Mouse (Mus musculus) hindbrain, embryonic 16.5 days (tissue): ENCODE results near the gene Smoc1. TPM values are rescaled to one million over a fixed set of nuclear protein-coding genes. Genes with fewer than 3 reads are reported as not detected.

ENCODE experiments used
- ATAC-seq: fragments of 200-750 bp; cut with Nextera tagmentation; 2 replicates; pipeline ENCODE4 v1.8.0; 2017; ENCODE audit warnings: moderate TSS enrichment, moderate library complexity
- H3K27ac ChIP-seq: fragments of 300-500 bp; sonication (generic); 2 replicates; pipeline ENCODE4 v1.5.1; 2014; ENCODE audit warnings: low read depth, mild to moderate bottlenecking, control low read depth, low read length, moderate library complexity
- H3K27me3 ChIP-seq: fragments of 300-500 bp; sonication (generic); replicated peaks from 2 replicates; pipeline ENCODE4 v1.6.1; 2014; ENCODE audit warnings: low read length; ENCODE audit not compliant: control insufficient read depth, insufficient read depth
- H3K36me3 ChIP-seq: fragments of 300-500 bp; sonication (generic); 2 replicates; pipeline ENCODE4 v1.6.1; 2014; ENCODE audit warnings: mild to moderate bottlenecking, low read length, moderate library complexity, mixed read lengths; ENCODE audit not compliant: control insufficient read depth, insufficient read depth
- H3K4me1 ChIP-seq: fragments of 300-500 bp; sonication (generic); 2 replicates; pipeline ENCODE4 v1.6.1; 2014; ENCODE audit warnings: low read depth, low read length; ENCODE audit not compliant: control insufficient read depth, insufficient read depth
- H3K4me2 ChIP-seq: fragments of 300-500 bp; sonication (generic); 2 replicates; pipeline ENCODE4 v1.6.1; 2014; ENCODE audit warnings: mild to moderate bottlenecking, low read length, control low read depth, moderate library complexity
- H3K4me3 ChIP-seq: fragments of 300-500 bp; sonication (generic); 2 replicates; pipeline ENCODE4 v1.5.1; 2014; ENCODE audit warnings: mild to moderate bottlenecking, low read length, control low read depth, moderate library complexity
- H3K9ac ChIP-seq: fragments of 300-500 bp; sonication (generic); 2 replicates; pipeline ENCODE4 v1.6.1; 2014; ENCODE audit warnings: low read depth, mild to moderate bottlenecking, control low read depth, low read length, moderate library complexity
- H3K9me3 ChIP-seq: fragments of 300-500 bp; sonication (generic); 2 replicates; pipeline ENCODE4 v1.6.1; 2014; ENCODE audit warnings: mild to moderate bottlenecking, low read length, moderate library complexity; ENCODE audit not compliant: control insufficient read depth
- WGBS: fragments of 180-500 bp; shearing (Covaris S2); extraction: QIAGEN DNeasy Blood & Tissue Kit; methylation state at CpG from one replicate; pipeline ENCODE4 v1.1.7; 2014; 5-methylcytosine and 5-hydroxymethylcytosine counted together
- polyA plus RNA-seq: library from polyadenylated mRNA; unstranded; fragments of >200 nt; fragmentation: Nextera tagmentation; extraction: Ambion mirVana; gene quantifications from 2 replicates; pipeline ENCODE4 v1.2.1, GENCODE M21; 2015

Gene Smoc1
- polyA plus RNA-seq, 1 experiment from 2014 or later = 34.3 TPM

DNA sequence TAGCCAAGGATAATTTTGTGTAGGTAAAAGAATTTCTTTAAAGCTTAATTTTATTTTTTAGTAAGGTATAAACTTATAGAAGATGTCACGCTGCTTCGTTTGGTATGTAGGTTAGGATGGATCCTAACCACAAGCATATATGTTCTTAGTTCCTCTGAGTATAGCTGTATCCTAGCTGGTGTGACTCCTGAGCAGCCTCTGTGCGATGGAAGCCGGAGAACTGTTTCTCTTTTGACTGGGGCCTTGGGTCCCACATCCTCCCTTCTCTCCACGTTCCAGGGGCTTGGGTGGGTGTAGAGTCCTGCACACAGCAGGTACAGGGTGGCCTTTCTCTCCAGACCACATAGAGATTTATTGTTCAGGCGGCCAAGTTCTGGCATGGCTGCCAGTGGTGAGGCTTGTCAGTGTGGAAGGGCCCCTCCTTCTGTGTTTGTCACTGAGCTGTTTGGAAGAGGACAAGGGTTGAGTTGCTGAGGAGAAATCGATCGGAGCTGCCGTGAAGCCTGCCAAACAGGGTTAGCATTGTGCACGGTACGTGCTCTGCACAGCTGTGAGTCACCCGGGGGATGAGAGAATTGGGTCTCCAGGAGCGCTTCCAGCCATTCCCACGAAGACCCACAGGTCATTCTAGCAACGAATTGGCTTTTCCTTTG, 6.9 kb downstream of the Smoc1 start:
- Histone ChIP-seq H3K4me3 (no peak overlapping the region), H3K36me3 (no peaks in the 10 kb centered on the region), H3K27ac (peak overlapping the region; percentile 77), H3K27me3 (no peaks in the 10 kb centered on the region), H3K9ac (no peak overlapping the region), H3K4me2 (peak overlapping the region; percentile 33), H3K4me1 (peaks cover 8% of the 10 kb centered on the region), H3K9me3 (no peaks in the 10 kb centered on the region)
- 43% methylated on average over 15 of the region's 15 CpGs for WGBS
- peak; percentile 96 for ATAC-seq

DNA sequence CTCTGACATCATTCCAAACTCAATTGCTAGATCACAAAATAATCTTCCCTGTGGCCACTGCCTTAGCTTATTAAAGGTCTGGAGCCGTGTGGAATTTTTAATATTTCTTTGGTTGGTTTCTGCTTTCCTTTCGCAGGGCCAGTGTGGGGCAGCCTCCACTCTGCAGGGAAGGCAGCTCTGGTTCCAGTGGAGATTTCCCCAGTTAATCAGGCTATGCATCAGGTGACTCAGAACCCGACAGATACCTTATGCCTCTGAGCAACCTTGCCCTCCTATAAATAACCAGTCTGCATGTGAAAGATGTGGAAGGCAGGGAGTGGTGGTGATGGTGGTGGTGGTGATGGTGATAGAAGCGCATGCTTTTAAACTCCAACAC, 7.4 kb downstream of the Smoc1 start:
- Histone ChIP-seq H3K27me3 (no peaks in the 10 kb centered on the region), H3K9ac (no peak overlapping the region), H3K4me2 (peak overlapping the region; percentile 33; the same call in 1 of the 2 replicates), H3K4me1 (peaks cover 8% of the 10 kb centered on the region), H3K36me3 (no peaks in the 10 kb centered on the region), H3K27ac (peak overlapping the region; percentile 77), H3K4me3 (no peak overlapping the region), H3K9me3 (no peaks in the 10 kb centered on the region)
- peak; percentile 43; the same call in 1 of the 2 replicates for ATAC-seq
- WGBS = 70% methylated on average over 4 of the region's 4 CpGs

DNA sequence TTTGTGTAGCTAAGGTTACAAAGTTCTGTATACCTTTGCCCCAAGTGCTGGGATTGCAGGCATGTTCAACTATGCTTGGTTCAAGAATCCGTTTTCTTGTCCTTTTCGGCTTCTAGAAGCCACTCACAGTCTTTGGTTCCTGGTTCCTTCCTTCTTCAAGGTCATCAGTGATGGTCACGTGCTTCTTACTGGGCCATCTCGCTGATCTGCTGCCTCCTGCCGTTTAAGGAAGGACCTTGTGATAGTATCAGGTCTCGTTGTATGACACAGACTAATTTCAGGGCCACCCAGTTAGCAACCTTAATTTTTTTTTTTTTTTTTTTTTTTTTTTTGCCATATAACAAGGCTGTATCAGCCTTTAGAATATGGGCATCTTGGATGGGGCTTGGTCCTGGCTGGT, 9.2 kb downstream of the Smoc1 start:
- 89% methylated on average over 6 of the region's 6 CpGs for WGBS
- H3K27ac ChIP-seq = no peak overlapping the region
- ATAC-seq = no peak

DNA sequence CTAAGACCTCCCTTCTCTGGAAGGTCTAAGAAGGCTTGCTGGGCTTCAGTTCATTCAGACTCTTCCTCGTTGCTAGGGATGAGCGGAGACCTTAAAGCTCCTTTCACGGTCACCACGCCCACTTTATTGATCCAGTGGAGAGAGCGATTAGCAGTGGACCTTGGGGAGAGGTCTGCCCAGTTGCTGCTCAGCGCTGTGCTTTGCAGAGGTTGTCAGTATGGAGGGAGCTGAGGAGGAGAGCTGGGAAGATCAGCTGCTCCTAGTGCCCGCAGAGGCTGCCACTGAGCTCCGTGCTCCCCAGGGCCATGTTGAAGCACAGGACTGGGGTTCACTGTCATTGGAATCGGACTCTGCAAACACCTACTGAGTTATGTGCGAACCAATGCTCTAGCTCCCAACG, 17.0 kb downstream of the Smoc1 start:
- 39% methylated on average over 11 of the region's 11 CpGs for WGBS
- no peak for ATAC-seq
- no peak overlapping the region for H3K4me3 ChIP-seq

More for the DNA sequence above, 9.2 kb downstream of the Smoc1 start:
- H3K36me3 ChIP-seq = no peaks in the 10 kb centered on the region
- H3K4me1 ChIP-seq = peaks cover 8% of the 10 kb centered on the region
- H3K4me3 ChIP-seq = no peak overlapping the region
- no peaks in the 10 kb centered on the region for H3K9me3 ChIP-seq
- no peaks in the 10 kb centered on the region for H3K27me3 ChIP-seq
- no peak overlapping the region for H3K4me2 ChIP-seq
- H3K9ac ChIP-seq = no peak overlapping the region

DNA sequence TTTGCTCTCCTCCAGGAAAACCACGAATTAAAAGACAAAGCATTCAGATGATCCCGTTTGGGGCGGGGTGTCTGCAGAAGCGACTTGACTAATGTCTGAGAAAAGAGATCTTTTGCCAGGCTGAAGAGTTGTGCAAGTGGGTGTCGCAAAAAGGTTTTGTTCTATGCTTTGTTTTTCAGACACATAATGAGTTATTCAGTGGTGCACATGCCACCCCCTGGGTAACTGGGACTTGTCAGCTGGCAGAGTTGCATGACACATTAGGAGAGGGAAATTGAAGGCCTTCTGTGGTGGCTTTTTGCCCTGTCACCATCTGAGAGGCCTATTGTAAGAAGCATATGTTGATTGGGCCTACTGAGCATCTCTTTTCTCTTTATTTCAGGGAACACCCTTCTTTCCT, 20.3 kb downstream of the Smoc1 start:
- no peaks in the 10 kb centered on the region for H3K9me3 ChIP-seq
- no peaks in the 10 kb centered on the region for H3K27me3 ChIP-seq
- no peak for ATAC-seq
- 47% methylated on average over 5 of the region's 5 CpGs for WGBS
- no peak overlapping the region for H3K4me2 ChIP-seq
- no peak overlapping the region for H3K9ac ChIP-seq
- H3K4me1 ChIP-seq = peaks cover 6% of the 10 kb centered on the region
- no peaks in the 10 kb centered on the region for H3K36me3 ChIP-seq
- no peak overlapping the region for H3K4me3 ChIP-seq
- H3K27ac ChIP-seq = no peak overlapping the region

More for the DNA sequence above, 17.0 kb downstream of the Smoc1 start:
- Histone ChIP-seq H3K36me3 (no peaks in the 10 kb centered on the region), H3K27ac (no peak overlapping the region), H3K27me3 (no peaks in the 10 kb centered on the region), H3K9me3 (no peaks in the 10 kb centered on the region), H3K9ac (no peak overlapping the region), H3K4me1 (peaks cover 6% of the 10 kb centered on the region), H3K4me2 (peak overlapping the region; percentile 31)

DNA sequence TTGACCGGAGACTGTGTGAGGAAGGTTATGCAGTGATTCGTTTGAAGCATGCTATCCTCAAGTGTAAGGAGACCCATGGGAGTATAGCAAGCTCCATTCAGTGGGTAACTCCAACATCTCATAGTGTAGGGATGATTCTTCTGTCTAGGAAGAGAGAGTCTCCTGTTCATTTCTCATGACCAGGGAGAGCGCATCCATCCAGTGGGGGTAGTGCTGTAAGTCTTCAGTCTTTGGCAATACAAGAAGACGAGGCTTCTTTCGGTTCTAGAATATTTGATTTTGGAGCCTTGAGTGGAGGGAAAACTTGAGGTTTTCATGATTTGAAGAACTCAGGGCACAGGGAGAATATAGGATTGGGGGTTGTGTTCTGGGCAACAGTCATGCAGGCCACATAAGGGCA, 23.1 kb downstream of the Smoc1 start:
- Histone ChIP-seq H3K4me2 (no peak overlapping the region), H3K27ac (no peak overlapping the region), H3K9ac (no peak overlapping the region), H3K4me1 (no peaks in the 10 kb centered on the region), H3K36me3 (no peaks in the 10 kb centered on the region), H3K9me3 (no peaks in the 10 kb centered on the region), H3K27me3 (no peaks in the 10 kb centered on the region), H3K4me3 (no peak overlapping the region)
- no peak for ATAC-seq
- WGBS = 97% methylated on average over 5 of the region's 5 CpGs

DNA sequence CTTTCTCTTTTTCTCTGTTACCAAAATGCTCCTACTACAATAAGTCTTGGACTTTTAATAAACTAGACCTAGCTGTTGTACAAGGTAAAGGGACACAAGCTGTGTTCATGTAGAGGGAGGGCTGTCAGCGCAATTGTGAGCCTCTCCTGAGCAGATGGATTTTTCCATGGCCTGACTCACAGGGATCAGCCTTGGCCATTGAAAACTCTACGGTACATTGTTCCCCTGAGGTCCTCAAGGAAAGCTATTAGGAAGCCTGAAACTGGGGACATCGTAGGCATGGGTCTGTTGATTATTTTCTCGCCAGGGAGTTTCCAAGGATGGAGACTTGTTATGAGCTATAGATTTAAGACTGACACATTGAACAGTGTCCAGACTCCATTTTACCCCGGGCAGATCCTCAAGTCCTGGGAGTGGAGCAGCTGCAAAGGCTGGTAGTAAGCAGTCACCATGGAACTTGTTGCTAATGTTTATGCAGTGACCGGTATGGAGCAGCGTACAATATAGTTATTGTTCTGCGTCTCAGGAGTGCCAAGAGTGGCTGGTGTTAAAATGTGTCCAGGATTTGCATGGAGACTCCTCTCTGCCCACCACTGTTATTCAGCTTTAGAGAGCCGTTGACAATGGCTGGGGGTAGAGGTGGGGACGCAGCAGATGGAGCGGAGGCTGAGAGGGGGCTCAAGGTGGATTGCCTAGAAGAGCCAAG, 28.5 kb downstream of the Smoc1 start:
- H3K27ac ChIP-seq = no peak overlapping the region; the same call in 1 of the 2 replicates
- 19% methylated on average over 11 of the region's 11 CpGs for WGBS

DNA sequence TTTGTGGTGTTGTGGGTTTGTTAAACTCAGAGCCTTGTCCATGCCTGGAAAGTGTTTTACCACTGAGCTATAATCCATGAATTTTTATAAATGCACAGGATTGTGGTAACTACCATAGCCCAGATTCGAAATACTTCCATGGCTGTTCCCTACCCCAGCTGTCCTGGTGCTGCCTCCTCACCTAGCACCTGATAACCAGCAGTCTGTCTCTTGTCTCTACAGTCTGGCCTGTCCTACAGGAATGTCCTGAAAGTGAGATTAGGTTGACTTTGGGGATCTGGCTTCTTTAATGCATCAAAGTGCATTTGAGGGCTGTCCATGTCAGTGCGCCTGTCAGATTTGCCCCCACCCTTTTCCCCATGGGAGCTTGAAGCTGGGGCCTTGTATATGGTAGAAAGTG, 29.2 kb downstream of the Smoc1 start:
- Histone ChIP-seq H3K9ac (no peak overlapping the region), H3K4me3 (no peak overlapping the region), H3K36me3 (no peaks in the 10 kb centered on the region), H3K9me3 (no peaks in the 10 kb centered on the region), H3K4me2 (no peak overlapping the region), H3K27ac (no peak overlapping the region), H3K4me1 (no peaks in the 10 kb centered on the region), H3K27me3 (no peaks in the 10 kb centered on the region)
- WGBS = 87% methylated on average over 2 of the region's 2 CpGs
- ATAC-seq = no peak

More for the DNA sequence above, 28.5 kb downstream of the Smoc1 start:
- Histone ChIP-seq H3K4me2 (no peak overlapping the region), H3K4me1 (no peaks in the 10 kb centered on the region), H3K4me3 (no peak overlapping the region), H3K36me3 (no peaks in the 10 kb centered on the region), H3K27me3 (no peaks in the 10 kb centered on the region), H3K9me3 (no peaks in the 10 kb centered on the region), H3K9ac (no peak overlapping the region)
- ATAC-seq = peak; percentile 96

DNA sequence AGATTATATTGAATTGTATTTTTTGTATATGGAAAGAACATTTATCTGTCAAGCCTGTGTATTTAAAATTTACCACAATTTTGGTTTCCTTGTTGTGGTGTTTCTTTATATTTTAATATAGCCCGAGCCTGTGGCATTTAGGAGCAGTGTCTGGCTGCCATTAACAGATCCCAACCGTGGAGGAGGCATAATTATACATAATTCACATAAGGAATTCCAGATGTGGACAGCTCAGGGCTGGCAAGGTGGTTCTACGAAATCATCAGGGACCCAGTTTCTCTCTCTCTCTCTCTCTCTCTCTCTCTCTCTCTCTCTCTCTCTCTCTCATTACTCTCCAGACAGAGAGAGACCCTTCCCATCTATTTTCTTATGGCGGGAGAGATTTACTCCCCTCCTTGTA, 31.0 kb downstream of the Smoc1 start:
- Histone ChIP-seq H3K4me2 (no peak overlapping the region), H3K4me3 (no peak overlapping the region), H3K4me1 (no peaks in the 10 kb centered on the region), H3K9ac (no peak overlapping the region), H3K27me3 (no peaks in the 10 kb centered on the region), H3K36me3 (no peaks in the 10 kb centered on the region), H3K9me3 (no peaks in the 10 kb centered on the region), H3K27ac (no peak overlapping the region)
- ATAC-seq = no peak
- WGBS = 74% methylated on average over 4 of the region's 4 CpGs
